Mouse (Mus musculus): ENCODE measurements at regions not wholly inside any gene's neighbourhood (a gene's known extent, or its start where the extent isn't known, plus 50 kb on each side); places are given as distances from the start of the nearest gene placed in this dataset.

DNA sequence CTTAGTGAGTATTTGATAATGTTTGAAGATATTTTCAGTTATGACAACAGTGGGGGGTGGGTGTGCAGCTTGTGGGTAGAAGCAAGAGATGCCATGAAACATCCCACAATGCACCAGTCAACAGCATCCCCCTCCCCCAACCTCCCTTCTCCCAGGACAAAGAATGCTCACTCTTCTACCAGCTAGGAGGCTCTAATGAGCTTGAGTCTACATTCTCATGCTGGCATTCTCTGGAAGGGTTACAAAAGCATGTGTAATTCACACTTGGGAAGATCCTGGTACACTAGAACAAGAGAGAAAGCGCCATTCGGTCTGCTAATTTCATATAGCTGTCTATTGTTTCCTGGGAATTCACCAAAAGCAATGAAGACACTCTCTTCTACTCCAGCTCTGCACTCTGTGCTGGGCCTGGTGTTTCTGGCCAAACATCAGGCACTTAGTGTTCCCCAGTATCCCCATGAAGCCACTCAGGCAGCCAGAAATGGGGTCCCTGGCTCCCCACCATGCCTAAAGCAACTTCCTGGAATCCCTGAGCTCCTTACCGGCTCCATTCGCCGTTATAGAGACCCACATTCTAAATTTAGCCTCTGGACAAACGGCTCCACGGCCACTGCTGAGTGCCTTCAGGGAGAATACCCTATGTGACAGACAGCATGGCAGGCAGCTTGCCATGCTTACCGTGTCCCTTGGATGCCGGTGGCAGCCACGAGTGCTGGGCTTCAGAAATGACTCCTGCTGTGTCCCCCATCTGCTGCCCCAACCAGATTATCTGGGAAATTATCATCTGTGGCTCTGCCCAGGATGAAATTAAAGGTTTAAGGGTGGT lies 226.1 kb downstream of the Ttc32 start:
- TF ChIP-seq CTCF (IDR thresholded peaks at IDR 0.05; ENCODE audit: extremely low read depth, insufficient read depth, insufficient read length, insufficient replicate concordance) (no peak), POLR2A (IDR thresholded peaks at IDR 0.05; ENCODE audit: low read depth, low read length) (no peak)
